Mouse (Mus musculus): ENCODE measurements around the gene Nup214.

The Nup214 gene

DNA sequence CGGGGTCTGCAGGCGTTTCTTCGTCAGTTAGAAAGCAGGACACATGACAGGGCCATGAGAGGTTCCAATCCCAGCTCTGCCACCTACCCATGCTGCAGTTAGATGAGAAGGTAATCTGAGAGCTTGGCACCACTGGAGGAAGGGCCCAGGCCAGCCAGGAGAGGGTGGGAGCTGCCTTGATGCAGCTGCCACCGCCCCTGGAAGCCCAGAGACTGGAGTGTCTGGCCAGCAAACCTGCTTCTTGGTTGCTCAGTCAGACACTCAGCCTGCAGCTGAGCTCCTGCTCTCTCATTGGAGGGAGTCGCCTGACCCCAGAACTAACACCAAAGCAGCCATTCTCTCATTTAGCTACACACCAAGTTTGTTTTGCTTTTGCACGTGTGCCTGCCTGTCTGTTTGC, 71.1 kb downstream of the Nup214 start:
- no peak for DNase-seq (ENCODE audit: low spot score)

DNA sequence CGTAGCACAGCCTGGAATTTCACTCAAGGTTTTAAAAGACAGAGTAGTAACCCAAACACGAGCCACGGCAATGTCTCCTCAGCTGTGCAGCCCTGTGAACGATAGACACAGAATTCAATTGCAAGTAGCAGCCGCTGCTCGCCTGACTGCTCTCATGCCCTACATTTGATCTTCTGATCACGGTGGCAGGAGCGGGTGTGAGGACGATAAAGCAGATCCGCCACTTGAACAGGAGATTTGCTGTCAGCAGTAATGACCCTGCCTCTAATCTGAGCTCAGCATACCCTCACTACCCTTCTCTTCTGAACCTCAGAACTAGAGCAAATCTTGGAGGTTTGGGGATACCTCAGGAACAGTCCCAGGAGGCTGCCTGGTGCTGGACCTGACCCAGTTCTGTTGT, 71.8 kb downstream of the Nup214 start:
- DNase-seq (ENCODE audit: low spot score): no peak

DNA sequence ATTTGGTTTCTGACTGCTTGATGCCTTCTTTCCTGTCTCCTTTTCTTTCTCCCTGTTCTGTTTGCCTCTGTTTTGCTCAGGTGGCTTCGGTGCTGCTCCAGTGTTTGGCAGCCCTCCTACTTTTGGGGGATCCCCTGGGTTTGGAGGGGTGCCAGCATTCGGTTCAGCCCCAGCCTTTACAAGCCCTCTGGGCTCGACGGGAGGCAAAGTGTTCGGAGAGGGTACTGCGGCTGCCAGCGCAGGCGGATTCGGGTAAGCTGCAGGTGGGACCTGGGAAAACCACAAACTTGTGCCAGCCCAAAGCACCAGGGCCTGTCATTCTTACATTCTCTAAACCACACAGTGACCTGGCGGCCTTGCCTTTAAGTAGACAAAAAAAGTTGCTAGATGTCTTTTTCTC, 73.1 kb downstream of the Nup214 start:
- no peak for DNase-seq (ENCODE audit: low spot score)

DNA sequence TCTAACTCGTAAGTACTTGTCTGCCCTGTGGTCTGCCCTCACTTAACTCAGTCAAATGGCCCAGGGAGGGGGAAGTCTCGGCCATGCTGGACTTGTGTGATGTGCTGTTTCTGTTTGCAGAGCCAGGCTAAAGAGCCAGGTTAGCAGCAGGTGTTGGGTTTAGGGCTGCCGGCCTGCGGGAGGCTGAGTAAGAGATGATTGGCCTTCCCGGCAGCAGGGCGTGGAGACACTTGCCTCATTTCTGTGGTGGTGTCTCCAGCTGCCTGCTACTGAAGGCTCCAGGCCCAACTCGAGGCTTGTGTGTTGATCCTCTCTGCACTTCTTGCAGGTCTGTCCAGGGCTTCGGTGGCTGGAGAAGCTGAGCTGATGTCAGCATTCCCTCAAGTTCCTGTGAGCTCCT, 77.6 kb downstream of the Nup214 start:
- DNase-seq (ENCODE audit: low spot score): no peak

DNA sequence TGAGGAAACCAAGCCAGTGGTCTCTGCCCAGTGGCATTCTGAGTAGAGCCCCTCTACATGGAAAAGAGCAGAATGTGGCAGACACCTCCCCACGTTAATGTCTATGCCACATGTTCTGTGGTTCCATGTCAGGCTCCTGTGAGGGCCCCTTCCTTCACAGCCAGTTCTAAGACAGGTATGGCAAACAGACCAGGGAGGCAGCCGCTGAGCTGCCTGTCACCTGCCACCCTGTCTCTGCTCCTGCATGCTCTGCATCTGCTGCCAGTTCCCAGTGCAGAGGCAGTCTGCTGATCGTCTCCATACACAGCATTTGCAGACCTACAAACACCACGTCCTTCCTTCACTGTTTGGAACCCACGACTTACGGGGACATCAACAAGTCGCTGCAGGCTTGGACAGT, 78.2 kb downstream of the Nup214 start:
- no peak for DNase-seq (ENCODE audit: low spot score)

DNA sequence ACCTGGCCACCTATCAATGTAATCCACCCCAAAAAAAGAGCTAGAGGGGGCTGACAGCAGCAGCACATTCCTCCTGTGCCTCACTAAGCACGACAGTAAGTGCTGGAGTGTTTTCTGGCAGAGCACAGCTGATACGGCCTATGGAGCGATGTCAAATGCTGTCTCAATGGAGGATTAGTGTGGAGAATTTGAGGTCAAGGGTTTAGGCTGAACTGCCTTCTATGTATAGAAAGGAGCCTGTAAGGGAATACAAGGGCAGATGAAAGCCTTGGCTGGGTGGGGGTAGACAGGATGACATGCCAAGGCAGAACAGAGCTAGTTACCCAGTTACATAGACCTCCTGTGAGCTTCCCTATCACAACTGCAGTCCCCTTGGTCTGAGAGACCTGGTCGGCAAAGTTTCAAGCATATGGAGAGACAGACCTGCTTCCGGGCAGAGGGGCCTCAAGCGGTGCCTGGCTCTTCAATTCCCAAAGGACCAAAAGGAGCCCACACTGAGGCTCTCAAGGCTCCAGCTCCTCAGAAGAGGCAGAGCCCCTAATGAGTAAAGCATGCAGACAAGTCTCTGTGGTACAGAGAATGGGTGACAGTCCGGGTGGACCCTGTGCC, 81.2 kb downstream of the Nup214 start:
- no peak for DNase-seq (ENCODE audit: low spot score)

DNA sequence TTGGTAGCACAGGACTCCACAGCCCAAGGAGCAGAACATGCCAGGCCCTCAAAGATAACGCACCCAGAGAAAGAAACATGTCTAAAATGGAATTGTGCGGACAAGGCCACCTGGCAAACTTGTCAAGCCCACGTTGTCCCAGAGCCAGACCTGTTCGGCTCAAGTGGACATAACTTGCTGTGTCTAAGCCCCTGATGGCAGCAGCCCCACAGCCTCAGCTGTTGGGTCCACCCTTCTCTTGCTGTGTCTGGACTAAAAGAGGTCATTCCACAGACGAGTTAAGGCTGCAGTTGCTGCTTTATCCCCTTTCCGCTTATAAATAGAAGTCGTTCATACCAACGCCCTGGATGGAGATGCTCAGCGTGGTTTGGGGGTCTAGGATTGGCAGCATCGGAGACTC, 82.3 kb downstream of the Nup214 start:
- DNase-seq (ENCODE audit: low spot score): no peak

DNA sequence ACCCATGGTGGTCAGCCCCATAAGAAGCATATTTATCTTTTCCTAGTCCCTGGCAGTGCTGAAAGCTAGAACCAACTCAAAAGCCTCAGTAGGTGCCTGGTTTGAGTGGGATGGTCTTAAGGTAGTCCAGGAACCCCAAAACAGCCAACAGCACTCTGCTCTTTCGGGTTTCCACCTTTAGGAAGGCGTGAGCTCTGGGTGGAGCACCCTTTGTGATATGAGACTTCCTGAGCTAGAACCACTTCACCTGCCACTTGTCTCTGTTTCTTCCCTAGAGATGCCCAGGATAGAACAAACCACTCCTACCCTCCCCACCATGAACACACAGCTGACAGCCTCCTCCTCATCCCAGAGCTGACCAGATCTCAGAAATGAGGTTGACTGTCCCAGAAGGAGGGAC, 83.1 kb downstream of the Nup214 start:
- no peak for DNase-seq (ENCODE audit: low spot score)

DNA sequence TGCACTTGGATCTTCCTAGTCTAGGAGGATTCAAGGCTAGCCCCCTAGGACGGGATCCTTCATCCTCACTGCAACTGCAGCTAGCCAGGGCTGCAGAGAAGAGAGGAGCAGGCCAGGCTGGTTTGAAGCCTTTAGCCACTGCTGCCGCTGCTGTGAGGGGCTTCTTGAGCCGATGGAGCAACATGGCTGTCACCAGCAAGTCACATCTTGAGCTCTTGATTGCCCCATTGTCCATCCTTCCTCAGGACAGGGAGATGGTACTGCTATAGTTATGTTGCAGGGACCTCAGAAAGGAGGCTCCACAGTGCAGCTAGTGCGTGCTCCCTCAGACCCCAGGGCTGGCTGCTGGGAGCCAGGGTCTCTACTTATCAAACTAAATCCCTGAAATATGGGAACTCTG, 83.6 kb downstream of the Nup214 start:
- no peak for DNase-seq (ENCODE audit: low spot score)

DNA sequence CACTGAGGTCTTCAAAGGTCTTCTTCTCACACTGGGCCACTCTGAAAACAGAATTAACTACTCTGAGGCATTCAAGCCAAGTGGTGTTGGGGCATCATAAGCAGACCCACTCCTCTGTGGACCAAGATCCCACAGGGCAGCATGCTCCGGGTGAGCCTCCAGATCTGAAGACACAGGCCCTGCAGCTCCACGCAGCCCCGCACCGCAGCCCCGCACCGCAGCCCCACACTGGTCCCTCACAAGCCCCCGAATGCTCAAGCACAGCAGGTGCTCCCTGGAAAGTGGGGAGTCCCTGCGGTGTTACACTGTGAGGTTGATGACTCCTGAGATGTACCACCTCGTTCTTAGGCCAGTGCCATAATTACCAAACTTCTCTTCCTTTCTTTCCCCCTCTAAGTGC, 84.0 kb downstream of the Nup214 start:
- DNase-seq (ENCODE audit: low spot score): no peak

DNA sequence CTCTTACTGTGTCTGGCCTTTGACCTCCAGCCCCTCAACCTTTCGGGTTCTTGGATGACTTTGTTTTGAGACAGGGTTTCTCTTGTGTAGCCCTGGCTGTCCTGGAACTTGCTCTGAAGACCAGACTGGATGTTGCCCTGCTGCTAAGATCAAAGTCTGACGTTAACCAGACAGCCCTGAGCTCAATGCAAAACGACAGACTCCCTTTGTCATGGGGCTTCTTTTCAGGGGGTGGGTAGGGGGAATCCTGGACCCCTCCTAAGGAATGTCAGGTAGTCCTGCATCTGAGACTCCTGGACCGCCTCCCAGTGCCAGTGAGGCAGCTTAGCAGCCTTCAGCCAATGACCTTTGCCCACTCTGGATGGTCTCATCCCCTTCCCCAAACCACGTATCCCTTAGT, 84.5 kb downstream of the Nup214 start:
- no peak for DNase-seq (ENCODE audit: low spot score)

DNA sequence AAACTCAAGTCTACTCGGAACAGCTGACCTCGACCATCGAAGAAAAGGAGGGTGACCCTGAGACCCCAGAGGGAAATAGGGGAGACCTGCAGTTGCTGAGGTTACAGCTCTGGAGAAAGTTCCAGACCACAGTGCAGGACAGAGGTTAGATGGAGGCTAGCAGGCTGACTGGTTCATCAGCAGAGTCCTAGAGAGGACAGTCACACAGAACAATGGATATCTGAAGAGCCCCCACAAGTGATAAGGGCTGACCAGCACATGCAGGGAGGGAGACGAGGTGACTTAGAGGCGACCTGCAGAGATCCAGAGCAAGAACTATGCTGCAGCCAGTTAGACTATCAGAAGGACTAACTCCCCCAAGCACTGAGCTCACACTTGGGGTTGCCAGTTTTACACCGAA, 85.4 kb downstream of the Nup214 start:
- no peak for DNase-seq (ENCODE audit: low spot score)

DNA sequence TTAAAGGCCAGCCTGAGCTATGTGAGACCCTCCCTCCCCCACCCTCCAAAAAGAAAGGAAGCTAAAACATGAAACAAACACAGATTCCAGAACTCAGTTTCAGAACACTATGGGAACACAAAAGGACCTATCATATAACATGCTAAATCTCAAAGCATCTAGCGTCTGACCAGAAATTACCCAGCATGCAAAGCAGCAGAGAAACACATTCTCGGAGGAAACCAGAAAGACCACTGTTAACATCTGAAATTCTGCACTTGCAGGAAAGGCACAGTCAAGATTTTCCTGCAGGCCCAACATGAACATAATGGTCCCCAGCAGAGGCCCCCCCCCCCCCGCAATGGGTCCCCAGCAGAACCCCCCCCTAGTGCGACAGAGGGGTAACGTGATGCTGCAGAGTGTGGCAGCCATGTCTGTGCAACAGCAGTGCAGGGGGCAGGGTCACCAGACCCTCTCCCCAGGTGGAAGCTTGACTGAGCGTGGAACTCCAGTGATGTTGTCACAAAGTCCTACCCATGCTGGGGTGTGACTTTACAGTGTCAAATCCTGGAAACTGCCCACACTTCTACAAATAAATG, 86.1 kb downstream of the Nup214 start:
- DNase-seq (ENCODE audit: low spot score): no peak

DNA sequence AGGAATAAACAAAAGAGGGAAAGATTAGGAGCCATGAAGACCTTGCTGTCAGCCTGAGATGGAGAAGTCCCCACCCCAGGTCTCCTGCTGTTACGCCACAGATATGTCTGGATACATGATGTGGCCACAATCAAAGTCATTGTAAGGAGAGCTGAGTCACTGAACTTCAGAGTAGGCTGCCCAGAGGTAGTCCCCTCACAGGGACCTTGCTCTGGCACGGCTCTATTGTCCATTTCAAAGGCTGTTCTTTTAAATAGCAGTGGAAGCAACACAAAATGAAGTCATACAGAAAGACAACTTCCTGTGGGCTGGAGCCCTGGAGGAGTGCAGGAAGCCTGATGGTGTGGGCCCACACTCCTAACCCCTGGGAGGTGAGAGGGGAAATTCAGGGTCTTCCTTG, 87.0 kb downstream of the Nup214 start:
- DNase-seq (ENCODE audit: low spot score): no peak

DNA sequence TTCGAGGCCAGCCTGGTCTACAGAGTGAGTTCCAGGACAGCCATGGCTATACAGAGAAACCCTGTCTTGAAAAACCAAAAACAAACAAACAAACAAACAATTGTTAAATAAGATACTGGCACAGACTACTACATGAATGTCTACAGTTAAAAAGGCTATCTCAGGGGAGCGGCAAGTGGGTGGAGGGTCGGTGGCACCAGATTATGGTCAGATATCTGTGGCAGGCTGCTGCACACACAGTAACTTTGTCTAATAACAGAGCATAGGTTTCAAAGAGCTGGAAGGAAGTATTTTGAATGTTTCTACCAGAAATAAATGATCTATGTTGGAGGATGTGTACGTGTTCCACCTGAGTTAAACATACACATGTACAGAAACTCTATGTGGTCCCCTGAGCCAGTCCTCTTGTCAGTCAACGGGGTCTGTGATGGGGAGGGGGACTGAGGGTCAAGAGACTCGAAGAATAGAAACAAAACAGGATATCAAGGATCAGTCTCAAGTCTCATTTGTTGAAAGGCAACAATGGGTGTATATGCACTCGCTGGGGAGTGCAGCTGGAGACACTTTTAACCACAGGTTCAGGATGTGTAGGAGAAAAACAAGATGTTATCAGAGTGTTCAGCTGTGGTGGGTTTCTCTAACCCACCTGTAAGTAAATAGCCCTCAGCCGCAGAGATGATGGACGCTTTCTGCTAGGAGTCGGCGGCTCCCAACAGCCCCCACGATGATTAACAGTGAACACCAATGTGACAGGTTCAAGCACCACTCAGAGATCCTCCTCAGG, 87.7 kb downstream of the Nup214 start:
- DNase-seq (ENCODE audit: low spot score): no peak

DNA sequence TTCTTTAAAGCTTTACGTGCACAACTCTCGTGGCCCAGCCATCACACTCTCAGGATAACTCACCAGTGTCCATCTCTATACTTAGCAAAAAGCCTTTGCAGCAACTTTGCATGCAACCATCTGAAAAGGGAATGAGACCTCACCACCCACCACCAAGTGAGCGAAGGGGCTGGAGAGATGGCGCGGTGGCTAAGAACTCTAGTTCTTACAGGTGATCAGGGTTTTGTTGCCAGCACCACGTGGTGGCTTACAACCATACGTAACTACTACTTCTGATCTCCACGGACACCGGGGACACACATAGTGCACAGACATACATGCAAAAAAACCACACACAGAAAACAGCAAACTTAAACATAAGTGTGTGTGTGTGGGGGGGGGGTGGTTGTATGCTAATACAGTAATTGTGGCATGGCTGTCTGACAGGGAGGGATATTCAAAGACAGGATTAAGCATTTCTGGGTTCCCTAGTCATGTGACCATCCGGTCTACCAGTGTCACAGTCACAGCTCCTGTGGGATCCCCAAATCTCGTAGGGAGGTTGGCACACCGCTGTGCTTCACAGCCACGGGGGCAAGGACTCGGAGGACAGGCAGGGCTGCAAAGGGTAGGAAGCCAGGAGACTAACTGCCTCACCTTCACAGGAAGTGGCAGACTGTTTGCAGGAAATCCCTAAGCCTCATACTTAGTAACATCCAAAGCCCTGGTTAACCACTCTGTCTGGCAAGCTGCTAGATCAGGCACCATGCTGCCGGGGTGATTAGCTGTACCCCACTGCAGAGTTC, 88.6 kb downstream of the Nup214 start:
- DNase-seq (ENCODE audit: low spot score): no peak

DNA sequence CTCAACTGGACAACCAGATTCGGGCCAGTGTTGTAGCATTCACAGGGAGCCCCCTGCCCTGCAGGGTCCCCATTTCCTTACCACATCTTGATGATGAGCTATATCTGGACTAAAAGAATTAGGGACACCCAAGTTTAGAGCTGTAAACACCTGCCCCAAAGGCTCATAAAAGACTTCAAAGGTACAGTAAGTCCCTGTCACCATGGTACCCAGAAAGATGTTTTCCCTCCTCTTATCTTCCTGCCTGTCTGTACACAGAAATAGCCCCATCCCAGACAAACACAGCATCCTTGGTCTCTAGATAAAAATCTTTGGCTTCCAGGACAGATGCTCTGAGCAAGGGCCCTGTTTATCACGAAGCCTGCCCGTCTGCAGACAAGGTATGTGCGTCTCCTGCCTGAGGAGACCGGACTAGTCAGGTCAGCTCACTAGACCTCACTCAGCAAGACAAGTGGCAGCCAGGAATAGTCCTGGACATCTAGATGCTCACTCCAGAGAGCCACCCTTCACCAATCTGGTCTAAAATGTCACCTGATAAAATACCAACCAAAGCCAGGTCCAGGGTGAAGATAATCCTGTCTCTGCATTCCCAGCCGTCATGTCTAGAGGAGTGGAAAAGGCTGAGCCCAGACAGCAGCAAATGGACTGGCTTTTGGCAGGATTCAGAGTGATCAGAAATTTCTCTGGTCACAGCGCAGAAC, 89.4 kb downstream of the Nup214 start:
- no peak for DNase-seq (ENCODE audit: low spot score)

DNA sequence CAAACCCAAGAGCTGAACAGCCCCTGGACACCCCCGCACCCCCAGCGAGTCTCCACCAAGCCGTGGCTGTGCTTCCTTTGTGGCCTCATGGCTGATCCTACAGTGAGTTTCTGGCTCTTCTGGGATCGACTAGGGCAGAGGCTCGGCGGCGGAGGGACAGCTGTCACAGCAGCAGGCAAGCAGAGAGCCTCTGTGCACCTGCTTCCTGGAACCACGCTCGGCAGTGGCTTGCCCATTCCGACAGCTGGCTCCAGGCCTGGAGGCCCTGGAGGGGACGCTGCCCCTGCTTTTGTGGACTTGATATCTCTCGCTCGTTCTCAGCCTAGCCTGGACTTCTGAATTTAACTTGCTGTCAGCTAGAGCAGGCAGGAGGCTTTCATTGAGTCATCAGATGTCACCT, 90.7 kb downstream of the Nup214 start:
- no peak for DNase-seq (ENCODE audit: low spot score)

DNA sequence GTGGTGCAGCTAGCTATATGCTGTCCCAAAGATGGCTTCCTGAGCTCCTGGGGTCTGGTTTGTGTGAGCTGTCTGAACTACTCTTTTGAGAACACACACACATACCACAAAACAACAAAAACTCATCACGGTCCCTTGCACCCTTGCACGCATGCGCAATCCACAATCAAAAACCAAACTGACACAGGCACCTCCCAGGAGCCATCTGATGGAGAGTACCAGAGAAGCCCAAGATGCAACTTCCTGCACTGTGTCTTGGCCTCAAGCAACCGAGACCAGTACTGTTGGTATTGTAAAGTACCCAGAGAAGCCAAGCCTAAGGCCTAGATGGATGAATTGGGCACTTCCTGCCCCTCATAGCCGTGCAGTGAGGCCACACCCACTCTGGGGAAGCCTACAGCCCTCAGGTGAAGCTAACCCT, 91.1 kb downstream of the Nup214 start:
- no peak for DNase-seq (ENCODE audit: low spot score)

DNA sequence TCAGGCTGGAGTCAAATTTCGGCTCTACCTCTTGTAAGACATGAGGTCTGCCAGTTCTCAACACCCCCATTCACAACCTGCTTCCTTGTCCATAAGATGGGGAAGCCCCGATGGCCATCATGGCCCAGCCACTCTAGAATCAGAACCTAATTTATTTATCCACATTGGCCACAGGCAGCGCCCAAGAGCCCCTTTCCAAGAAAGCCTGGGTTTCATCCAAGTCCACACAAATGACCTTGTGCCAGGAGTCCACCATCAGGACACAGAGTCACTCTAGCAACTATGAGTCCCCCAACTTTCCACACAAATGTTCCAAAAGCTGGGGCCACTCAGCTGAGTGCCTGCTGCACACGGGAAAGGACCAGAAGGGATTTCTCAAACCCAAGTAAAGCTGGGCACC, 91.8 kb downstream of the Nup214 start:
- no peak for DNase-seq (ENCODE audit: low spot score)

DNA sequence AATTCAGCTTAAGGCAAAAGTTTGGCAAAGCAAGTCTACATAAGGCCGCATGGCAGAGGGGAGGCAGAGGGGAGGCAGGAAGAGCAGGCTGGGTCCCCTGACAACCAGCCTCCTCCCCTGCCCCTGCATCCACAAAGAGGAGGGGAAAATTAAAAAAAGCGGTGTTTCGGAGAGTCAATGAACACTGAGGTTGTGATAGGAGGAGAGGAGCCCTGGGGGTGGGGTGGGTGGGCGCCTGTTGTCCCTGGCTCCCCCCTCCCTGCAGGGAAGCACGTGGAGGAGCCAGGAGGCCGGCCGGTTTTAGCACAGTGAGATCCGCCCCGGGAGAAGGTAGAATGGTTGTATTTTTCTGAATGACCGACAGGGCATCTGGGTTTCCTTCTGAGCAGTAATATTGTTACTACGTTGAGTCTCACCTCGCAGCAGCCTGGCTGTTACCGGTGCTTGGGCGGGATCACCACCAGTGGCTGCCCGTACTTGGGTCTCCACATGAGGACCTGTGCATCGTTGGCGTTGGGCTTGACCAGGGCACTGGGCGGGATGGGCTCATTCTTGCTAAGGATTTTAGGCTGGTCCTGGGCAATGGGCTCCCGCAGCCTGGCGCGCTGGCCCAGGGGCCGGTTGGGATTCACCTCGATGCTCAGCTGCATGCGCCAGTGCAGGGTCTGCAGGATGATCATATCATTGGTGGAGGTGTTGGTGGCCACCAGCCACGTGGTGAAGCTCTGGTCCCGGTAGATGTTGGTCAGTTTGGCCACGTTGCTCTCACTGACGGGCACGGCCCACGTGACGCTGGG, 94.8 kb downstream of the Nup214 start:
- no peak for DNase-seq (ENCODE audit: low spot score)
